Mouse (Mus musculus) MEL (cell line): ENCODE data around the gene Napsa. TPM values are rescaled to one million over a fixed set of nuclear protein-coding genes. Genes with fewer than 3 reads are reported as not detected.

ENCODE experiments used
- DNase-seq: peaks from one replicate; pipeline ENCODE4 v3.0.0; 2011; ENCODE audit warnings: low read depth, low spot score
- H3K27ac ChIP-seq: 2 replicates; pipeline ENCODE4 v1.5.1; 2012; ENCODE audit warnings: low read depth, mild to moderate bottlenecking, control low read depth, low read length, moderate library complexity; ENCODE audit not compliant: control insufficient read depth
- H3K27me3 ChIP-seq, 2 experiments: fragments of 150-350 bp in 1 of 2; sonication (generic) in 1 of 2; 2 replicates each; pipeline ENCODE4 v1.6.1; 2012; ENCODE audit warnings: low read length in 2 of 2, mild to moderate bottlenecking in 2 of 2, improper control_type of control experiment in 1 of 2, moderate library complexity in 1 of 2; ENCODE audit not compliant: insufficient read depth in 2 of 2, control insufficient read depth in 1 of 2
- H3K36me3 ChIP-seq, 2 experiments: 2 replicates each; pipeline ENCODE4 v1.6.1; 2012 to 2014; ENCODE audit warnings: low read length in 2 of 2, improper control_type of control experiment in 1 of 2, inconsistent platforms in 1 of 2, mild to moderate bottlenecking in 1 of 2; ENCODE audit not compliant: insufficient read depth in 2 of 2, control insufficient read depth in 1 of 2
- H3K4me1 ChIP-seq, 2 experiments: fragments of 150-350 bp in 1 of 2; sonication (generic) in 1 of 2; 2 replicates each; pipeline ENCODE4 v1.6.1; 2012; ENCODE audit warnings: low read length in 2 of 2, improper control_type of control experiment in 1 of 2, mild to moderate bottlenecking in 1 of 2; ENCODE audit not compliant: insufficient read depth in 2 of 2, control insufficient read depth in 1 of 2
- H3K4me3 ChIP-seq, 2 experiments: fragments of 150-350 bp in 1 of 2; sonication (generic) in 1 of 2; 2 replicates each; pipeline ENCODE4 v1.5.1; 2012; ENCODE audit warnings: low read depth in 2 of 2, low read length in 2 of 2, mild to moderate bottlenecking in 2 of 2, moderate library complexity in 2 of 2, control low read depth in 1 of 2, improper control_type of control experiment in 1 of 2; ENCODE audit not compliant: control insufficient read depth in 1 of 2, insufficient read depth in 1 of 2
- H3K79me2 ChIP-seq: 2 replicates; pipeline ENCODE4 v1.6.1; 2012; ENCODE audit warnings: mild to moderate bottlenecking, low read length, moderate library complexity; ENCODE audit not compliant: control insufficient read depth, poor library complexity, insufficient read depth
- H3K9ac ChIP-seq: 2 replicates; pipeline ENCODE4 v1.6.1; 2012; ENCODE audit warnings: low read depth, mild to moderate bottlenecking, control low read depth, low read length, moderate library complexity; ENCODE audit not compliant: control insufficient read depth, poor library complexity, severe bottlenecking
- H3K9me3 ChIP-seq: fragments of 150-350 bp; sonication (generic); replicated peaks from 2 replicates; pipeline ENCODE4 v1.6.1; 2012; ENCODE audit warnings: mild to moderate bottlenecking, low read length, improper control_type of control experiment, moderate library complexity; ENCODE audit not compliant: insufficient read depth
- ELF1 ChIP-seq: IDR thresholded peaks from 2 replicates; pipeline ENCODE4 v1.6.1; 2014; ENCODE audit warnings: low read depth, mild to moderate bottlenecking, inconsistent platforms, low read length, improper control_type of control experiment, moderate library complexity
- polyA plus RNA-seq, 2 experiments: library from polyadenylated mRNA; stranded (reverse) in 1 of 2; unstranded in 1 of 2; fragments of >175 nt in 1 of 2; fragments of >200 nt in 1 of 2; gene quantifications; 2 replicates each; pipeline versions ENCODE4 v1.2.1 to v1.2.4; 2012; ENCODE audit warnings: low replicate concordance in 2 of 2, low read depth in 1 of 2; ENCODE audit not compliant: insufficient read length in 2 of 2, insufficient read depth in 1 of 2, missing spikeins in 1 of 2
- total RNA-seq: library from RNA; depleted of rRNA; stranded (reverse); fragments of 300-350 nt; gene quantifications from 2 replicates; pipeline ENCODE4 v1.2.3, GENCODE M21; 2012; rRNA removed

Napsa gene
- total and polyA plus RNA-seq, 3 experiments, result 0.33 TPM; not detected in 2

GRCm38 (mm10) chr7:44633407-44633806 lies 61.2 kb downstream of the Napsa start:
- no peak overlapping the region for H3K4me3 ChIP-seq
- H3K79me2 ChIP-seq, result no peaks in the 10 kb centered on the region
- no peak overlapping the region for H3K9ac ChIP-seq
- H3K9me3 ChIP-seq, result no peaks in the 10 kb centered on the region
- no peak for DNase-seq
- no peaks in the 10 kb centered on the region for H3K4me1 ChIP-seq
- H3K27ac ChIP-seq, result no peak overlapping the region
- no peaks in the 10 kb centered on the region for H3K27me3 ChIP-seq
- TF ChIP-seq ELF1, result no peak
- H3K36me3 ChIP-seq, result no peaks in the 10 kb centered on the region

Other genes with a start within 250 kb of the Napsa start
- 0.08 and 0.20 TPM in 2 replicates for gene Syt3, start 188.3 kb upstream of the Napsa start, total RNA-seq
- gene Syt3, start 188.3 kb upstream of the Napsa start, polyA plus RNA-seq, result under 1 TPM in 1 of 2 experiments, not detected in 1; 0.56 TPM
- gene 1700008O03Rik, start 186.6 kb upstream of the Napsa start, total RNA-seq, result not detected in 2 replicates
- gene 1700008O03Rik, start 186.6 kb upstream of the Napsa start, polyA plus RNA-seq, result under 1 TPM in 1 of 2 experiments, not detected in 1; 0.95 TPM
- 0.52 and 0.58 TPM in 2 replicates for gene Lrrc4b, start 143.4 kb upstream of the Napsa start, total RNA-seq
- gene Lrrc4b, start 143.4 kb upstream of the Napsa start, polyA plus RNA-seq, result 1 to 10 TPM in 1 of 2 experiments, not detected in 1; 4.4 TPM
- not detected in 2 replicates for gene Aspdh, start 107.0 kb upstream of the Napsa start, total RNA-seq
- gene Aspdh, start 107.0 kb upstream of the Napsa start, polyA plus RNA-seq, result under 1 TPM in 1 of 2 experiments, not detected in 1; 0.89 TPM
- gene Josd2, start 104.4 kb upstream of the Napsa start, total RNA-seq, result 58.4 and 95.5 TPM in 2 replicates
- 100 to 1,000 TPM in 1 of 2 experiments, not detected in 1; 141 TPM for gene Josd2, start 104.4 kb upstream of the Napsa start, polyA plus RNA-seq
- 81.3 and 91.4 TPM in 2 replicates for gene Emc10, start 75.9 kb upstream of the Napsa start, total RNA-seq
- 100 to 1,000 TPM in 1 of 2 experiments, not detected in 1; 149 TPM for gene Emc10, start 75.9 kb upstream of the Napsa start, polyA plus RNA-seq
- gene Fam71e1, start 75.8 kb upstream of the Napsa start, total RNA-seq, result 0.69 and 1.2 TPM in 2 replicates
- 1 to 10 TPM in 1 of 2 experiments, not detected in 1; 2.0 TPM for gene Fam71e1, start 75.8 kb upstream of the Napsa start, polyA plus RNA-seq
- gene Mybpc2, start 47.7 kb upstream of the Napsa start, total RNA-seq, result not detected in 2 replicates
- not detected for gene Mybpc2, start 47.7 kb upstream of the Napsa start, polyA plus RNA-seq
- gene Spib, start 40.3 kb upstream of the Napsa start, total RNA-seq, result 0.04 and 0.10 TPM in 2 replicates
- under 1 TPM in 1 of 2 experiments, not detected in 1; 0.13 TPM for gene Spib, start 40.3 kb upstream of the Napsa start, polyA plus RNA-seq
- 82.6 and 87.8 TPM in 2 replicates for gene Pold1, start 23.5 kb upstream of the Napsa start, total RNA-seq
- gene Pold1, start 23.5 kb upstream of the Napsa start, polyA plus RNA-seq, result 100 to 1,000 TPM in 1 of 2 experiments, not detected in 1; 104 TPM
- 42.3 and 49.7 TPM in 2 replicates for gene Nr1h2, start 18.4 kb upstream of the Napsa start, total RNA-seq
- 10 to 100 TPM in 1 of 2 experiments, not detected in 1; 82.3 TPM for gene Nr1h2, start 18.4 kb upstream of the Napsa start, polyA plus RNA-seq
- not detected in 2 replicates for gene Kcnc3, start 18.3 kb downstream of the Napsa start, total RNA-seq
- not detected for gene Kcnc3, start 18.3 kb downstream of the Napsa start, polyA plus RNA-seq
- under 0.01 and 0.07 TPM in 2 replicates for gene Myh14, start 98.5 kb downstream of the Napsa start, total RNA-seq
- gene Myh14, start 98.5 kb downstream of the Napsa start, polyA plus RNA-seq, result under 1 TPM in 1 of 2 experiments, not detected in 1; 0.08 TPM
- not detected in 2 replicates for gene Izumo2, start 136.4 kb downstream of the Napsa start, total RNA-seq
- not detected for gene Izumo2, start 136.4 kb downstream of the Napsa start, polyA plus RNA-seq
- gene Vrk3, start 176.0 kb downstream of the Napsa start, total RNA-seq, result 24.9 and 25.7 TPM in 2 replicates
- gene Vrk3, start 176.0 kb downstream of the Napsa start, polyA plus RNA-seq, result 10 to 100 TPM in 1 of 2 experiments, not detected in 1; 55.6 TPM
- 0.65 and 1.3 TPM in 2 replicates for gene Zfp473, start 178.7 kb downstream of the Napsa start, total RNA-seq
- gene Zfp473, start 178.7 kb downstream of the Napsa start, polyA plus RNA-seq, result under 1 TPM in 1 of 2 experiments, not detected in 1; 0.96 TPM
- gene Nup62, start 243.7 kb downstream of the Napsa start, total RNA-seq, result 136 and 137 TPM in 2 replicates
- 100 to 1,000 TPM in 1 of 2 experiments, not detected in 1; 235 TPM for gene Nup62, start 243.7 kb downstream of the Napsa start, polyA plus RNA-seq
- gene Il4i1, start 244.0 kb downstream of the Napsa start, total RNA-seq, result 0.73 and 0.92 TPM in 2 replicates
- gene Il4i1, start 244.0 kb downstream of the Napsa start, polyA plus RNA-seq, result under 1 TPM in 1 of 2 experiments, not detected in 1; 0.54 TPM
- gene Atf5, start 244.3 kb downstream of the Napsa start, total RNA-seq, result 17.6 and 19.6 TPM in 2 replicates
- 10 to 100 TPM in 1 of 2 experiments, not detected in 1; 95.5 TPM for gene Atf5, start 244.3 kb downstream of the Napsa start, polyA plus RNA-seq